Mouse (Mus musculus) neural tube, embryonic 12.5 days (tissue): Measurements from ENCODE around the gene Ythdf2. TPM values are rescaled to one million over a fixed set of nuclear protein-coding genes. Genes with fewer than 3 reads are reported as not detected.
A peak's percentile ranks its signal among the peaks of the same experiment; 100 is the strongest.

Source experiments
- ATAC-seq: fragments of 200-750 bp; cut with Nextera tagmentation; 2 replicates; pipeline ENCODE4 v1.8.0; 2017; ENCODE audit warnings: low read depth, mild to moderate bottlenecking, moderate TSS enrichment, moderate library complexity; ENCODE audit not compliant: low FRiP score
- H3K27ac ChIP-seq: fragments of 300-500 bp; sonication (generic); 2 replicates; pipeline ENCODE4 v1.5.1; 2016
- H3K27me3 ChIP-seq: fragments of 300-500 bp; sonication (generic); replicated peaks from 2 replicates; pipeline ENCODE4 v1.6.1; 2016; ENCODE audit warnings: mild to moderate bottlenecking
- H3K36me3 ChIP-seq: fragments of 300-500 bp; sonication (generic); 2 replicates; pipeline ENCODE4 v1.6.1; 2016; ENCODE audit warnings: mild to moderate bottlenecking
- H3K4me1 ChIP-seq: fragments of 300-500 bp; sonication (generic); 2 replicates; pipeline ENCODE4 v1.6.1; 2016
- H3K4me2 ChIP-seq: fragments of 300-500 bp; sonication (generic); replicated peaks from 2 replicates; pipeline ENCODE4 v1.6.1; 2016; ENCODE audit warnings: mild to moderate bottlenecking
- H3K4me3 ChIP-seq: fragments of 300-500 bp; sonication (generic); 2 replicates; pipeline ENCODE4 v1.5.1; 2016
- H3K9ac ChIP-seq: fragments of 300-500 bp; sonication (generic); 2 replicates; pipeline ENCODE4 v1.6.1; 2016; ENCODE audit warnings: mild to moderate bottlenecking
- H3K9me3 ChIP-seq: fragments of 300-500 bp; sonication (generic); 2 replicates; pipeline ENCODE4 v1.6.1; 2016; ENCODE audit warnings: mild to moderate bottlenecking
- WGBS: fragments of 180-500 bp; shearing (Covaris S2); methylation state at CpG from one replicate; pipeline ENCODE4 v1.1.7; 2016; 5-methylcytosine and 5-hydroxymethylcytosine counted together
- polyA plus RNA-seq: library from polyadenylated mRNA; unstranded; fragments of >200 nt; fragmentation: Nextera tagmentation; extraction: Ambion mirVana; gene quantifications from 2 replicates; pipeline ENCODE4 v1.2.1, GENCODE M21; 2016

Gene Ythdf2
- polyA plus RNA-seq, 1 experiment from 2014 or later, result 158 TPM

DNA sequence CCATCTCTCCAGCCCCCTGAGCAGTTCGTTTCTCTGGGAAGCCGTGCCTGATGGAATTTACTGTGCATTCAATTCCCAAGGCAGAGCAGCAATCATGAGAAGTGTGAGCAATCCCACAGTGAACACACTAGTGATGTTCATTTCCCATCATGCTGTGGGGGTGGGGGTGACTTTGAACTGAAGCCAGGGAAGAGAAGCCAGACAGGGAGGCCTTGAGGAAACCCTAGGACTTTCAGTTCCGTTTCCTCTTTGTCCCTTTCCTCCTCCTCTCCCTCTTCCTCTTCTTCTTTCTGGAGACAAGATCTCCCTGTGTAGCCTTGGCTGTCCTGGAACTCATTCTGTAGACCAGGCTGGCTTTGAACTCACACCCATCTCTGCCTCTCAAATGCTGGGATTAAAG is 44.7 kb downstream of the Ythdf2 start:
- Histone ChIP-seq H3K36me3 (no peaks in the 10 kb centered on the region), H3K27me3 (no peaks in the 10 kb centered on the region), H3K27ac (no peak overlapping the region), H3K9ac (no peak overlapping the region), H3K4me2 (no peak overlapping the region), H3K4me3 (no peak overlapping the region), H3K9me3 (no peaks in the 10 kb centered on the region), H3K4me1 (peaks cover 15% of the 10 kb centered on the region)
- 93% methylated on average over 3 of the region's 3 CpGs for WGBS
- no peak for ATAC-seq

DNA sequence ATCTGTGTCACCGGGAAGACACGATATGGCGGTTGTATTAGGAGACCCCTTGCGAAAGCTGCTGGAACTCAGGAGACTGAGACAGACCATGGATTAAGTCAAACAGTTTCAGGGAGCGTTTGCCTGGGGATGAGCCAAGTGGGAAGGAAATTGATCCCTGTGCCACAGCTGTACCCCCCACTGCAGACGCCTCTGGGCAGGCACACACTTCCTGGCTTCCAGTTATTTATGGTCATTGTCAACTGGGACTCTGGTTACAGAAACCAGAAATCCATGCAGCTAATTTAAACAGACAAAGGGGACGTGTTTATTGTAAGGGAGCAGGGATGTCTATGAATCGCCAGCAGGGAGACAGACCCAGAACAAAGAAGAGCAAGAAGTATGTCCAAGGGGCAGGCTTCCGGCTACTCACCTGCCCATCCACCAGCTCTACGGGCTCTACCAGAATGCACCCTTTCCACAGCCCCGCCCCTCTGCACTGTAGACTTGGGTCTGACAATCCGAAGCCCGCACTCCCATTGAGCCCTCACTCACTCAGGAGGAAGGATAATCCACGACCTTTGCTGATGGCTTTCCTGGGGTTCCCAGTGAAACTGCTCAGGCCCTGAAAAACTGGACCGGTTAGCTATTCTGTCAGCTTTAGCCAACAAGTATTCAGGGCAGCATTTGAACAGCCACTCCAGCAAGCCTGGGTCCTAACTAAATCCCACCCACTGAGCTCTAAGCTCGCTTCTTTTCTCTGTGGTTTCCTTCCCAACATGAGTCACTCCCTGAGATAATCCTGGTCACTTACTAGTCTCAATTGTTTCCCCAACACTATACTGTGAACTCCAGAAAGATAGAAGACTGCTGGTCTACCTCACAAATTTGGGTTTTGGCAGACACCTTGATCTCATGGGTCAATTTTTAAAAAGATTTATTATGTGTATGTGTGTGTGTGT is 45.5 kb downstream of the Ythdf2 start:
- Histone ChIP-seq H3K4me1 (peaks cover 15% of the 10 kb centered on the region), H3K4me2 (no peak overlapping the region), H3K27me3 (no peaks in the 10 kb centered on the region), H3K27ac (no peak overlapping the region), H3K36me3 (no peaks in the 10 kb centered on the region), H3K4me3 (no peak overlapping the region), H3K9ac (no peak overlapping the region), H3K9me3 (no peaks in the 10 kb centered on the region)
- ATAC-seq, result 0 out of 2 replicates have a peak, but pooled peaks have one; percentile 9
- 56% methylated on average over 16 of the region's 16 CpGs for WGBS

DNA sequence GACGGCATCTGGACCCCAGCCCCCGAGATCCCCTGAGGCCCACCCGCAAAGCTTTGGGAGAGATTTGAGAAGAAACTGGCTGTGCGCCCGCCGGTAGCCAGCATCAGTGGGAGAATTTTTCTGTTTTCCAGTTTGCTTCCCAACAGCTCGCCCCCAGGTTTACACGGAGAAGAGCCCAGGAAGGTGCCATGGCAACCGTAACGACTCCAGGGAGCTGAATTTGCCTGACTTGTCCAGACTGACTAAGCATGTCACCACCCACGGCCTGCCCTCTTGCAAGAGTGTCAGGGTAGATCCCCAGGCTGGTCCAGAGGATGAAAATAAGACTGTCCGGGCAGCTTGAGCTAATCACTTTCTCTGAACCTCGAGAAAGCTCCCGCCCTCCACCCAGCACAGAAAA is 46.4 kb downstream of the Ythdf2 start:
- no peak for ATAC-seq
- 50% methylated on average over 14 of the region's 14 CpGs for WGBS
- Histone ChIP-seq H3K27ac (no peak overlapping the region), H3K9me3 (no peaks in the 10 kb centered on the region), H3K4me2 (no peak overlapping the region), H3K4me1 (peaks cover 15% of the 10 kb centered on the region), H3K36me3 (no peaks in the 10 kb centered on the region), H3K4me3 (no peak overlapping the region), H3K9ac (no peak overlapping the region), H3K27me3 (no peaks in the 10 kb centered on the region)

DNA sequence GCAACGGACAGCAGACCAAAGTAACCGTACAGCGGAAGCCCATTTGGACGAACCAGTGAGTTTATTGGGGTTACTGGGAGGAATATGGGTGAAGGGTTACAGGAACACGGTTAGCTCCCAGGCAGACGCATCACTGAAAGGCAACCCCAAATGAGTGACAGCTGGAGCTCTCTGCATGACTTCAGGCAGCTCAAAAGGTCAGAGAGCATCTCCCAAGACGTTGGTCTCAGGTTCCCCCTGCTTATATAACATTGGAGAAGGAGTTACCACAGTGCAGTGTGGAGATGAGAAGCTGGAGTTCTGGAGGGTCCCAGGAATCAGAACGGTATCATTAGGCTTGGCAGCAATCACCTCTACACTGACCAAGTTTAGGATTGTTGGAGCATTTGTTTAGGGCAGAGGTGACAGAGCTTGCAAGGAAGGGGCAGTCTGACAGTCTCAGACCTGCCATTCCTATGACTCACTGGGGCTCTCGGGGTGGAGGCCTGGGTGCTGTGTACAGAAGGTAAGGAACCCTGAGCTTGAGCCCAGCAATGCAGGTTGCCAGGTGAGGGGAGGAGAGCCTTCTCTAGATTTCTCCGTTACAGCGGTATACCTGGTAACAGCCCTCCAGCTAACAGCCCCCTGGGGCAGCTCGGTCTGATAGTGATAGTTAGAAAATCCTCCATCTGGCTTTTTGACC is 55.0 kb downstream of the Ythdf2 start:
- ATAC-seq, result no peak
- Histone ChIP-seq H3K27me3 (no peaks in the 10 kb centered on the region), H3K4me1 (peaks cover 8% of the 10 kb centered on the region), H3K9me3 (no peaks in the 10 kb centered on the region), H3K9ac (no peak overlapping the region), H3K27ac (no peak overlapping the region), H3K36me3 (no peaks in the 10 kb centered on the region), H3K4me3 (no peak overlapping the region), H3K4me2 (no peak overlapping the region)
- 63% methylated on average over 12 of the region's 12 CpGs for WGBS

- 1% methylated on average over 6 of the region's 6 CpGs for WGBS
- H3K36me3 ChIP-seq, result no peaks in the 10 kb centered on the region
- H3K4me1 ChIP-seq, result peaks cover 8% of the 10 kb centered on the region
- no peak overlapping the region for H3K4me3 ChIP-seq
- H3K9me3 ChIP-seq, result no peaks in the 10 kb centered on the region
- ATAC-seq, result no peak
- H3K27ac ChIP-seq, result no peak overlapping the region
- no peak overlapping the region for H3K9ac ChIP-seq
- no peaks in the 10 kb centered on the region for H3K27me3 ChIP-seq
- H3K4me2 ChIP-seq, result no peak overlapping the region
Observed at GRCm38 (mm10) chr4:132154877-132155670, 57.0 kb downstream of the Ythdf2 start.

DNA sequence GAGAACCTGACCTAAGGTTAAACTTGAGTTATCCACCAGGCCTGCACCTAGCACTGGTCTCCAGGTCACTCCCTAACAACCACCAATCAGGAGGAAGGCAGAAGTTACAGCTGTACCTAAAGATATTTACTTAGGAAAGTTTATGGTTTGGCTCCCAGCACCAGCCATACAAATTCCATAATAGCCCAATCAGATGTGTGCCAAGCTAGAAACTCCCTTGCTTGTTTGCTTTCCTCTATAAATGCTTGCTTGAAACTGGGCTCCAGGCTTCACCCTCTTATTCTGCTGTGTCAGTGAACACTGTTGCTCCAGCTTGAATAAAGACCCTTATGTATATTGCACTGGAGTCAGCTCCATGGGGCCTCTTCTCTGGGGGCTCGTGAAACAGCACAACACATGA is 60.4 kb downstream of the Ythdf2 start:
- Histone ChIP-seq H3K4me1 (peaks cover 8% of the 10 kb centered on the region), H3K4me3 (no peak overlapping the region), H3K4me2 (no peak overlapping the region), H3K9me3 (no peaks in the 10 kb centered on the region), H3K27ac (no peak overlapping the region), H3K36me3 (no peaks in the 10 kb centered on the region), H3K27me3 (no peaks in the 10 kb centered on the region; the same call in 1 of the 2 replicates), H3K9ac (no peak overlapping the region)
- ATAC-seq, result no peak
- 55% methylated on average over 1 of the region's 1 CpGs for WGBS

GRCm38 (mm10) chr4:132146201-132146600 is 65.9 kb downstream of the Ythdf2 start:
- no peak for ATAC-seq
- WGBS, result 70% methylated on average over 5 of the region's 5 CpGs
- H3K27ac ChIP-seq, result no peak overlapping the region
- H3K4me2 ChIP-seq, result no peak overlapping the region
- peaks cover 10% of the 10 kb centered on the region; the same call in 1 of the 2 replicates for H3K4me1 ChIP-seq
- no peak overlapping the region for H3K4me3 ChIP-seq
- H3K27me3 ChIP-seq, result peaks cover 46% of the 10 kb centered on the region
- H3K9ac ChIP-seq, result no peak overlapping the region
- no peaks in the 10 kb centered on the region for H3K36me3 ChIP-seq
- H3K9me3 ChIP-seq, result no peaks in the 10 kb centered on the region

GRCm38 (mm10) chr4:132145092-132145491 is 67.0 kb downstream of the Ythdf2 start:
- peaks cover 46% of the 10 kb centered on the region for H3K27me3 ChIP-seq
- H3K4me2 ChIP-seq, result no peak overlapping the region

GRCm38 (mm10) chr4:132144080-132144841 is 67.8 kb downstream of the Ythdf2 start, which contains the start of gene Oprd1:
TSS of gene Oprd1 (minus strand) at chr4:132144486.
- Histone ChIP-seq H3K4me2 (peak within 1 kb of the TSS; percentile 79), H3K9me3 (no peaks in the 10 kb centered on the region), H3K27me3 (peaks cover 46% of the 10 kb centered on the region), H3K4me3 (peak within 1 kb of the TSS; percentile 41), H3K4me1 (peaks cover 10% of the 10 kb centered on the region; the same call in 1 of the 2 replicates), H3K27ac (no peak within 1 kb of the TSS), H3K9ac (0 out of 2 replicates have a peak within 1 kb of the TSS, but pooled peaks have one; percentile 26), H3K36me3 (no peaks in the 10 kb centered on the region)
- no peak for ATAC-seq
- WGBS, result under 1% methylated on average over 88 of the region's 89 CpGs

More at GRCm38 (mm10) chr4:132145092-132145491, 67.0 kb downstream of the Ythdf2 start:
- H3K4me1 ChIP-seq, result peaks cover 10% of the 10 kb centered on the region; the same call in 1 of the 2 replicates
- WGBS, result 46% methylated on average over 10 of the region's 10 CpGs
- H3K4me3 ChIP-seq, result no peak overlapping the region
- no peaks in the 10 kb centered on the region for H3K9me3 ChIP-seq
- no peak for ATAC-seq
- H3K36me3 ChIP-seq, result no peaks in the 10 kb centered on the region
- H3K9ac ChIP-seq, result no peak overlapping the region
- no peak overlapping the region for H3K27ac ChIP-seq

DNA sequence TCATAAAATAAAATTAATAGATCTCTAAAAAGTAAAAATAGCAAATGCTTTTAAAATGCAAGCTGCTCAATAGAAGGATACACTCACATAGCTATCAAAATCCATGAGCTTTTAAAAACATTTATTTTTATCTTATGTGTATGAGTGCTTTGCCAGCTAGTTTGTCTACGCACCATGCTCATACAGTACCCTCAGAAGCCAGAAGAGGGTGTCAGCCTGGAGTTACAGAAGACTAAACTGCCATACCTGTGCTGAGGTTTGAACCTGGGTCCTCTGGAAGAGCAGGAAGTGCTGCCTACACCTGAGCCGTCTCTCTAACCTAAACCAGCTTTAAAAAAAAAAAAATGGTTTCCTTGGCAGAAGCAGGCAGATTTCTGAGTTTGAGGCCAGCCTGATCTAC is 73.5 kb downstream of the Ythdf2 start:
- WGBS, result 90% methylated on average over 2 of the region's 2 CpGs
- Histone ChIP-seq H3K9me3 (no peaks in the 10 kb centered on the region), H3K4me3 (no peak overlapping the region), H3K27me3 (peaks cover 21% of the 10 kb centered on the region), H3K4me2 (no peak overlapping the region), H3K27ac (no peak overlapping the region), H3K9ac (no peak overlapping the region), H3K36me3 (no peaks in the 10 kb centered on the region), H3K4me1 (no peaks in the 10 kb centered on the region)
- ATAC-seq, result no peak

DNA sequence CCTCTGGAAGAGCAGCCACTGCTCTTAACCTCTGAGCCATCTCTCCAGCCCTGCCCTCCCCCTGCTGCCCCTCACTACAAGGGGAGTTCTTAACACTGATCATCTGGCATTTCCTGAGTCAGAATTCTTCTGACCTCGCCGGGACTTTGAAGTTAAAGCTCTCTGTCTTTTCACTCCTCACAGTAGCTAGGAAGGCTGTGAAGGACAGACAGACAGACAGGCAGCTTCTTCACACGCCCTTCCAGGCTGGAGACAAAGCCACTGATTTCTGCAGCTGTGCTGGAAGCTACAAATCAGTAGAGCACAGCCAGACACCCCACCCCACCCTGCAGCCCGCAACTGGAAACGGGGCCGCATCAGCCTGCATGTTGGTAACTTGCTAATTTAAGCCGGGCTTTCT is 75.1 kb downstream of the Ythdf2 start:
- Histone ChIP-seq H3K9me3 (no peaks in the 10 kb centered on the region), H3K9ac (no peak overlapping the region), H3K27me3 (peaks cover 5% of the 10 kb centered on the region; the same call in 1 of the 2 replicates), H3K36me3 (no peaks in the 10 kb centered on the region), H3K4me2 (no peak overlapping the region), H3K4me1 (no peaks in the 10 kb centered on the region), H3K27ac (no peak overlapping the region), H3K4me3 (no peak overlapping the region)
- WGBS, result 81% methylated on average over 7 of the region's 7 CpGs
- ATAC-seq, result no peak
